Mouse (Mus musculus): ENCODE data around the gene Trp53i13.

GRCm38 (mm10) chr11:77467157-77467556 lies 48.6 kb downstream of the Trp53i13 start:
- TF ChIP-seq POLR2A (IDR thresholded peaks at IDR 0.05; ENCODE audit: control insufficient read depth, extremely low read depth, insufficient read depth, low read length, poor library complexity) (no peak), CTCF (IDR thresholded peaks at IDR 0.05; ENCODE audit: borderline replicate concordance, control insufficient read depth, extremely low read depth, insufficient read depth, low read length, poor library complexity) (peak; percentile 69)

Measured in thymus, adult 2 months (tissue).